Comparison of ENCODE assay signal across 30 mouse cellular contexts in genomic region chr13:29458385-29458784, GRCm38 (mm10).
A peak's percentile ranks its signal among the peaks of the same experiment; 100 is the strongest.
DNase-seq lines count a peak whose midpoint lies in the region; ATAC-seq and TF ChIP-seq lines count a peak whose summit lies in the region.
"Had no signal": no experiment of that assay in that cellular context is flagged by ENCODE, and none has a peak within 500 bp of the region (broad histone marks: within the 10 kb centered on the region; RNA-seq: fewer than 3 reads in every experiment).

No protein-coding gene starts in this region.

- H3K79me2 ChIP-seq in MEL (ENCODE audit: control insufficient read depth, insufficient read depth, low read length, poor library complexity), result no peaks in the 10 kb centered on the region

- H3K9ac ChIP-seq in heart, embryonic 12.5 days, result no peak overlapping the region
- H3K9ac ChIP-seq in heart, embryonic 11.5 days (ENCODE audit: low read depth, low read length), result no peak overlapping the region
- no peak overlapping the region for H3K9ac ChIP-seq in MEL (ENCODE audit: control insufficient read depth, low read depth, low read length, poor library complexity, severe bottlenecking)
- no peak overlapping the region for H3K9ac ChIP-seq in liver, embryonic 14.5 days (replicated peaks)
- H3K9ac ChIP-seq: embryonic facial prominence, embryonic 13.5 days; forebrain, embryonic 15.5 days; hindbrain, embryonic 13.5 days; limb, embryonic 12.5 days; liver, embryonic 15.5 days; lung, embryonic 15.5 days; neural tube, embryonic 15.5 days had no signal

- no peak for TF ChIP-seq CTCF in MEL (IDR thresholded peaks at IDR 0.05 in 2 of 3, conservative IDR thresholded peaks at IDR 0.05 in 1 of 3; ENCODE audit: control insufficient read depth in 1 of 3, insufficient read depth in 1 of 3, low read depth in 2 of 3, low read length in 3 of 3, poor library complexity in 1 of 3, severe bottlenecking in 1 of 3)
- TF ChIP-seq CTCF in liver, embryonic 14.5 days (IDR thresholded peaks at IDR 0.05; ENCODE audit: low read depth), result no peak

- no peaks in the 10 kb centered on the region for H3K27me3 ChIP-seq in heart, embryonic 12.5 days (replicated peaks)
- no peaks in the 10 kb centered on the region for H3K27me3 ChIP-seq in heart, embryonic 11.5 days (ENCODE audit: control insufficient read depth, insufficient read depth, low read length)
- no peaks in the 10 kb centered on the region for H3K27me3 ChIP-seq in MEL (ENCODE audit: control insufficient read depth in 1 of 2, insufficient read depth in 2 of 2, low read length in 2 of 2)
- H3K27me3 ChIP-seq in liver, embryonic 14.5 days (ENCODE audit: control insufficient read depth, insufficient read depth, low read length), result no peaks in the 10 kb centered on the region
- H3K27me3 ChIP-seq: embryonic facial prominence, embryonic 13.5 days; forebrain, embryonic 15.5 days; hindbrain, embryonic 13.5 days; limb, embryonic 12.5 days; liver, embryonic 15.5 days; lung, embryonic 15.5 days; megakaryocyte, embryonic 14.5 days; neural tube, embryonic 15.5 days had no signal

- ATAC-seq in heart, embryonic 12.5 days (ENCODE audit: insufficient number of reproducible peaks, low FRiP score), result 0 out of 2 replicates have a peak, but pooled peaks have one; percentile 22
- ATAC-seq in heart, embryonic 11.5 days (replicated peaks; ENCODE audit: insufficient number of reproducible peaks, low FRiP score, low TSS enrichment), result no peak
- ATAC-seq in liver, embryonic 14.5 days (ENCODE audit: insufficient read depth), result peak; percentile 35; the same call in 1 of the 2 replicates
- ATAC-seq: forebrain, embryonic 15.5 days; intestine, embryonic 16.5 days had no signal

- TF ChIP-seq EP300 in MEL (IDR thresholded peaks at IDR 0.05; ENCODE audit: low read depth in 1 of 2, low read length in 2 of 2), result peak; percentile 88 to 93
- TF ChIP-seq EP300 in liver, embryonic 14.5 days (IDR thresholded peaks at IDR 0.05; ENCODE audit: low read depth), result no peak

- no peaks in the 10 kb centered on the region for H3K9me3 ChIP-seq in heart, embryonic 12.5 days (replicated peaks)
- H3K9me3 ChIP-seq in heart, embryonic 11.5 days (replicated peaks; ENCODE audit: control insufficient read depth, low read length), result no peaks in the 10 kb centered on the region
- no peaks in the 10 kb centered on the region for H3K9me3 ChIP-seq in MEL (replicated peaks; ENCODE audit: insufficient read depth, low read length)
- no peaks in the 10 kb centered on the region for H3K9me3 ChIP-seq in liver, embryonic 14.5 days (ENCODE audit: control insufficient read depth, low read length)
- H3K9me3 ChIP-seq: embryonic facial prominence, embryonic 13.5 days; forebrain, embryonic 10.5 days; forebrain, embryonic 15.5 days; heart, embryonic 10.5 days; hindbrain, embryonic 13.5 days; limb, embryonic 12.5 days; liver, embryonic 15.5 days; lung, embryonic 15.5 days; megakaryocyte, embryonic 14.5 days; neural tube, embryonic 15.5 days had no signal

- WGBS in heart, embryonic 12.5 days, result 17% methylated on average over 1 of the region's 1 CpGs
- 10% methylated on average over 1 of the region's 1 CpGs for WGBS in heart, embryonic 11.5 days (ENCODE audit: insufficient replicate concordance)
- WGBS in liver, embryonic 14.5 days (ENCODE audit: insufficient replicate concordance), result 6% methylated on average over 1 of the region's 1 CpGs

- no peak for TF ChIP-seq RAD21 in MEL (IDR thresholded peaks at IDR 0.05; ENCODE audit: low read depth, low read length)

- no peak overlapping the region for H3K4me2 ChIP-seq in heart, embryonic 12.5 days
- no peak overlapping the region for H3K4me2 ChIP-seq in heart, embryonic 11.5 days
- H3K4me2 ChIP-seq in liver, embryonic 14.5 days (ENCODE audit: low read depth), result no peak overlapping the region
- H3K4me2 ChIP-seq: embryonic facial prominence, embryonic 13.5 days; forebrain, embryonic 15.5 days; hindbrain, embryonic 13.5 days; limb, embryonic 12.5 days; liver, embryonic 15.5 days; lung, embryonic 15.5 days; neural tube, embryonic 15.5 days had no signal

- peaks cover 15% of the 10 kb centered on the region for H3K4me1 ChIP-seq in heart, embryonic 12.5 days (replicated peaks)
- H3K4me1 ChIP-seq in heart, embryonic 11.5 days (ENCODE audit: control insufficient read depth, insufficient read depth, low read length), result 0 out of 2 replicates have a peak, but pooled peaks cover 12% of the 10 kb centered on the region
- H3K4me1 ChIP-seq in MEL (ENCODE audit: control insufficient read depth in 1 of 2, insufficient read depth in 2 of 2, low read length in 2 of 2), result peaks cover 0 to 12% of the 10 kb centered on the region in 2 experiments; a peak in 1 of 4 replicates
- peaks cover 0 to 5% of the 10 kb centered on the region in 2 experiments; a peak in 2 of 4 replicates for H3K4me1 ChIP-seq in liver, embryonic 14.5 days (replicated peaks; ENCODE audit: control insufficient read depth in 2 of 2, insufficient read depth in 2 of 2, low read length in 1 of 2)
- H3K4me1 ChIP-seq: forebrain, embryonic 10.5 days; forebrain, embryonic 15.5 days; hindbrain, embryonic 13.5 days; limb, embryonic 12.5 days; liver, embryonic 15.5 days; lung, embryonic 15.5 days; neural tube, embryonic 15.5 days had no signal

- H3K36me3 ChIP-seq in heart, embryonic 12.5 days, result no peaks in the 10 kb centered on the region
- no peaks in the 10 kb centered on the region for H3K36me3 ChIP-seq in heart, embryonic 11.5 days (ENCODE audit: control insufficient read depth, insufficient read depth, low read length)
- H3K36me3 ChIP-seq in MEL (ENCODE audit: control insufficient read depth in 1 of 2, insufficient read depth in 2 of 2, low read length in 2 of 2), result peaks cover 0 to 17% of the 10 kb centered on the region in 2 experiments; a peak in 2 of 4 replicates
- no peaks in the 10 kb centered on the region for H3K36me3 ChIP-seq in liver, embryonic 14.5 days (replicated peaks; ENCODE audit: control insufficient read depth, insufficient read depth, low read depth)
- H3K36me3 ChIP-seq: embryonic facial prominence, embryonic 13.5 days; forebrain, embryonic 10.5 days; forebrain, embryonic 15.5 days; heart, embryonic 10.5 days; hindbrain, embryonic 13.5 days; limb, embryonic 12.5 days; liver, embryonic 15.5 days; lung, embryonic 15.5 days; neural tube, embryonic 15.5 days had no signal

- peak; percentile 76 for DNase-seq in MEL (ENCODE audit: low read depth, low spot score)
- peak; percentile 5 for DNase-seq in c-Kit-positive CD71-negative TER-119-negative erythroid progenitor cells, embryonic 14.5 days (ENCODE audit: low read depth)
- DNase-seq in liver, embryonic 14.5 days (ENCODE audit: low read depth in 3 of 3, low spot score in 3 of 3), result peak in 1 of 3 experiments; percentile 2
- no peak for DNase-seq in urinary bladder, adult 18-20 months (ENCODE audit: low spot score in 2 of 2)
- no peak for DNase-seq in thymus, postnatal 36 days
- no peak for DNase-seq in layer of hippocampus, postnatal 36 days
- DNase-seq: adrenal gland, postnatal 25 days; cerebellum, adult 8-10 months; gastrocnemius, postnatal 25 days; heart, adult 11 months; heart, postnatal 4 days; kidney, postnatal 10 days; midbrain, embryonic 14.5 days; spleen, adult 18-20 months; thymus, adult 18-20 months; thymus, postnatal 25 days had no signal

- TF ChIP-seq POLR2A in MEL (IDR thresholded peaks at IDR 0.05; ENCODE audit: control insufficient read depth in 1 of 2, insufficient read depth in 1 of 2, low read depth in 1 of 2, low read length in 2 of 2, poor library complexity in 1 of 2), result no peak

- no peak overlapping the region for H3K4me3 ChIP-seq in heart, embryonic 12.5 days
- H3K4me3 ChIP-seq in heart, embryonic 11.5 days (ENCODE audit: low read depth, low read length), result no peak overlapping the region
- no peak overlapping the region for H3K4me3 ChIP-seq in MEL (ENCODE audit: control insufficient read depth in 1 of 2, insufficient read depth in 1 of 2, low read depth in 2 of 2, low read length in 2 of 2)
- H3K4me3 ChIP-seq in liver, embryonic 14.5 days (ENCODE audit: insufficient read depth in 1 of 2, low read depth in 2 of 2, low read length in 2 of 2), result no peak overlapping the region
- H3K4me3 ChIP-seq: embryonic facial prominence, embryonic 13.5 days; forebrain, embryonic 10.5 days; forebrain, embryonic 15.5 days; heart, embryonic 10.5 days; hindbrain, embryonic 13.5 days; limb, embryonic 12.5 days; liver, embryonic 15.5 days; lung, embryonic 15.5 days; megakaryocyte, embryonic 14.5 days; neural tube, embryonic 15.5 days had no signal

- H3K27ac ChIP-seq in heart, embryonic 12.5 days (ENCODE audit: poor library complexity, severe bottlenecking), result no peak overlapping the region
- no peak overlapping the region for H3K27ac ChIP-seq in heart, embryonic 11.5 days (ENCODE audit: low read depth, low read length)
- peak overlapping the region; percentile 30; the same call in 1 of the 2 replicates for H3K27ac ChIP-seq in MEL (ENCODE audit: control insufficient read depth, low read depth, low read length)
- no peak overlapping the region for H3K27ac ChIP-seq in liver, embryonic 14.5 days
- H3K27ac ChIP-seq: embryonic facial prominence, embryonic 13.5 days; forebrain, embryonic 10.5 days; forebrain, embryonic 15.5 days; hindbrain, embryonic 13.5 days; limb, embryonic 12.5 days; liver, embryonic 15.5 days; lung, embryonic 15.5 days; neural tube, embryonic 15.5 days; stomach, postnatal 0 days had no signal

TF ChIP-seq in MEL, 35 proteins besides CTCF, POLR2A, EP300 and RAD21 (continues in another document):
- peak; percentile 84 for TF ChIP-seq TAL1 (IDR thresholded peaks at IDR 0.05; ENCODE audit: low read length)
- TF ChIP-seq POLR2AphosphoS2 (IDR thresholded peaks at IDR 0.05; ENCODE audit: low read length), result no peak
- no peak for TF ChIP-seq GABPA (IDR thresholded peaks at IDR 0.05; ENCODE audit: low read depth, low read length)
- TF ChIP-seq KAT2A (conservative IDR thresholded peaks at IDR 0.05; ENCODE audit: low read depth, low read length), result no peak
- no peak for TF ChIP-seq NRF1 (IDR thresholded peaks at IDR 0.05; ENCODE audit: insufficient read depth, low read depth, low read length, poor library complexity, severe bottlenecking)
- TF ChIP-seq MAX (IDR thresholded peaks at IDR 0.05; ENCODE audit: low read length), result no peak
- TF ChIP-seq USF1 (IDR thresholded peaks at IDR 0.05; ENCODE audit: low read depth, low read length), result no peak
- no peak for TF ChIP-seq TBP (IDR thresholded peaks at IDR 0.05; ENCODE audit: low read depth, low read length)
- TF ChIP-seq ZKSCAN1 (IDR thresholded peaks at IDR 0.05; ENCODE audit: low read depth, low read length), result no peak
- TF ChIP-seq CHD1 (IDR thresholded peaks at IDR 0.05; ENCODE audit: low read depth, low read length), result no peak
- TF ChIP-seq USF2 (IDR thresholded peaks at IDR 0.05; ENCODE audit: borderline replicate concordance in 1 of 2, insufficient read depth in 1 of 2, low read depth in 1 of 2, low read length in 2 of 2), result no peak
- peak; percentile 88 for TF ChIP-seq TCF12 (IDR thresholded peaks at IDR 0.05; ENCODE audit: low read depth, low read length)
- TF ChIP-seq MEF2A (IDR thresholded peaks at IDR 0.05; ENCODE audit: extremely low read depth, insufficient replicate concordance, low read depth, low read length, poor library complexity, severe bottlenecking), result no peak
- no peak for TF ChIP-seq SMC3 (IDR thresholded peaks at IDR 0.05; ENCODE audit: low read depth, low read length)
- TF ChIP-seq ELF1 (IDR thresholded peaks at IDR 0.05; ENCODE audit: low read depth, low read length), result no peak

Comparison
In these comparisons a context has a peak if more than half of its experiments do, and no peak if none do; other contexts are left out.
1. DNase-seq: peak in MEL (single experiment) and c-Kit-positive CD71-negative TER-119-negative erythroid progenitor cells, embryonic 14.5 days (single experiment); none in urinary bladder, adult 18-20 months (0 of 2), thymus, postnatal 36 days (0 of 2) and layer of hippocampus, postnatal 36 days (0 of 2).